Mouse (Mus musculus): ENCODE measurements around the gene Jag2.

Jag2 gene

DNA sequence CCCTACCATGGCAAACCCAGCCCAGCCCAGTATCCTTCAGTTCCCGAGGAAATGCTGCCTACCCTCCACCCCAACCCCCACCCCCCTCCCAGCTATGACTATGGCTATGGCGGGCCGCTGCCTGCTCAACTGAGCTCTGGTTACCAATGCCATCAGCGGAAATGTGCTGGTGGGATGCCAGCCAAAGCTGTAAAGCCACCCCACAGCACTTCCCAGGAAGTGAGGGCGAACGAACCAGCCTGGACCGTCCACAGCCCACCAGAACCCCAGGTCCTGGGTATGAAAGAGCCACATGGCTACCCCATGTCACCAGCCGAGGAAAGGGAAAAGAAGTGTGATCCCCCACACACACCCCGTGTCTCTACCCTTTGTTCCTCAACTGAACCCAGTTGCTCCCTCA lies 11.1 kb upstream of the Jag2 start:
- no peak for DNase-seq

DNA sequence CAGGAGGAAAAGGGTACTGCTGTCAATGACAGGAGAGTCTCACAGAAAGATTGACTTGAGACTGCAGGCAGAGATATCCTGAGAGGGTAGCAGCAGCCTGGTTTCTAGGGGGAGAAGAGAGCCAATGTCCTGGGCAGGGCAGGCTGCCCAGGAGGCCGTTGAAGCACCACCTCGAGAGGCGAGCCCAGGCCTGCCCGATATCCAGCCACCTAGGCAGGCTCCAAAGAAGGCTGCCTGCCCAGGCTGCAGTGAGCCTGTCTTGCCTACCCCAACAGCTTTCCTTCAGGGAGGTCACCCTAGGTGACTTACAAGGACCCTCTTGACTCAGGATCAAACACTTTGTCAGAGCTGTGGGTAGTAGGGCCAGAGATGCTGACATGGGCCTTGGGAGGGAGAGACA lies 10.7 kb upstream of the Jag2 start:
- no peak for DNase-seq

DNA sequence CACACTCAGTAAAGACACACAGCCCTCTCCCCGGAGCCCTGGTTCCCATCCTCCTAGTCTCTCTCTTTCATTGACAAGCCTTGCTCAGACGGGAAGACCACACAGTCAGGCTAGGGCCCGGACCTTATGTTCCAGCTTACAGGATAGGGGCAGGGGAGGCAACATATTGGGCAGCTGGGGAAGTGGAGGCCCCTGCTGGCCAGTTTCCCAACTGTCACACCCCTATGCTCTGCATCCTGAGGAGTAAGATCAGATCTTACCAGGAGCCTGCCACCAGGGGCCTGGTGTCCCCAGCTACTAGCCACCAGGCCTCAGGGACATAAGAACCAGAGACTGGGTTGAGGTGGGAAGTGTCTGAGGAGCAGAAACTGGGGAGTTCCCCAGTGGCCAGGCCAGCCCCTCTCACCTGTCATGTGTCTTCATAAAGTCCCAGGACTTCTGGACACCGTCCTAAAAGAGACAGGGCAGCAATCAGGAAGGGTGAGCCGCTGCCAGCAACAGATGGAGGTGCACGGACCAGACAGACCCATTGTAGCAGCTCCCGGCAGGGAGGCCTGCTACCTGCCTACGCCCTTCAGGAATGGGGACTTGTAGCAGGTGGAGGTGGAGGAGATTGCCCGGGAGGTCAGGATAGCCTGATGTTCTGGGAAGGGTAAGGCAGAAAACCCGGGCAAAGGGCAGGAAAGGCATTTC lies 9.4 kb upstream of the Jag2 start:
- DNase-seq, result no peak

DNA sequence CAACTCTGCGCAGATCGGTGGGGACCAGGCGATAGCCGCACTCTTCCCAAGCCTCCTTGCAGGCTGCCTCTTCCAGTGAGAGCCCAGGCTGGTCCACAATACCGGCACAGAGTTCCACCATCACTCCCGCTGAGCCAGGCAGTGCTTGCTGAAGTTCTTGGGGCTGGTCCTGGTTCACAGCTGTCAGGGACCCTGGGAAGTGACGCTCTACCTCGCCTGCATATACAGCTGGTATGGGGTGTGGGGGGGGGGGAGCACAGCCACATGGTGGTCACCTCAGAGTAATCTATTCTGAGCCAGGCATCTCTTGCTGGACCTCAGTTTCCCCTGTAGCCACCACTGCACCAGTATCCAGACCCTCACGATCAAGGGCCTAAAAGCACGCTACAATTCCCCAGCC lies 8.8 kb upstream of the Jag2 start:
- DNase-seq, result no peak

DNA sequence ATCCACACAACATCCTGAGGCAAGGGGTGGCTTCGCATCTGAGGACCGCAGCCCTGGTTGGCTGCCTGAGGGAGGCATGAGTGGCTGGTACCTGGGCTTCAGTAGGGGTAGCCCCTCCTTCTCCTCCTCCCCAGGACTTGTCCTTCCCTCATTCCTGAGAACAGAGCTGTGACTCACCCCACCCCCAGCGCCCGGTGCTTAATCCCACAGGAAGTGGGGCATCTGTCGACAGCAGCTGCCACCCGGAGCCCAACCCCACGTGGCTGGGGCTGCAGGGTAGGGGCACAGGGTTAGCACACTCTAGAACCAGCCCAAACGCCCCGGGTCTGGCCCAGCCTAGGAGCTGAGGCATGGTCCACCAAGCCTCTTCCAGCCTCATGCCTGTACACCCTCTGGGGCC lies 8.3 kb upstream of the Jag2 start:
- DNase-seq, result no peak

DNA sequence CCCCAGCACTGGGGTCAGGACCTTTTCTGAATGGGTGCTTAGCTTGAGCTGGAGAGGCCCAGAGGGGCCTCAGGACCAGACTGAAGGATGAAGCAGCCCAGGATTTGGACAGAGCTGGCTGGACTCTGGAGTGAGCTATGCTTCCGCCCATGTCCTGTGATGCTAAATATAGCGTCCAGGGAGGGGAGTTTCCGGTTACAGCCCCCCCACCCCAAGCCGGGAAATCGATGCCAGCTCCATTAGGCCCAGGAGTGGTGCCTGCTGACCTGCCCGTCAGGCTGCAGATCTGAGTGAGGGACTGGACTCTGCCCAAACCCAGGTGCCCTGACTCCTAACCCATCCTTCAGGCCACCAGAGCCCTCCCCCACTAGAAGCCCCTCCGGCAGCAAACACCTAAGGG lies 3.1 kb upstream of the Jag2 start:
- no peak for DNase-seq

DNA sequence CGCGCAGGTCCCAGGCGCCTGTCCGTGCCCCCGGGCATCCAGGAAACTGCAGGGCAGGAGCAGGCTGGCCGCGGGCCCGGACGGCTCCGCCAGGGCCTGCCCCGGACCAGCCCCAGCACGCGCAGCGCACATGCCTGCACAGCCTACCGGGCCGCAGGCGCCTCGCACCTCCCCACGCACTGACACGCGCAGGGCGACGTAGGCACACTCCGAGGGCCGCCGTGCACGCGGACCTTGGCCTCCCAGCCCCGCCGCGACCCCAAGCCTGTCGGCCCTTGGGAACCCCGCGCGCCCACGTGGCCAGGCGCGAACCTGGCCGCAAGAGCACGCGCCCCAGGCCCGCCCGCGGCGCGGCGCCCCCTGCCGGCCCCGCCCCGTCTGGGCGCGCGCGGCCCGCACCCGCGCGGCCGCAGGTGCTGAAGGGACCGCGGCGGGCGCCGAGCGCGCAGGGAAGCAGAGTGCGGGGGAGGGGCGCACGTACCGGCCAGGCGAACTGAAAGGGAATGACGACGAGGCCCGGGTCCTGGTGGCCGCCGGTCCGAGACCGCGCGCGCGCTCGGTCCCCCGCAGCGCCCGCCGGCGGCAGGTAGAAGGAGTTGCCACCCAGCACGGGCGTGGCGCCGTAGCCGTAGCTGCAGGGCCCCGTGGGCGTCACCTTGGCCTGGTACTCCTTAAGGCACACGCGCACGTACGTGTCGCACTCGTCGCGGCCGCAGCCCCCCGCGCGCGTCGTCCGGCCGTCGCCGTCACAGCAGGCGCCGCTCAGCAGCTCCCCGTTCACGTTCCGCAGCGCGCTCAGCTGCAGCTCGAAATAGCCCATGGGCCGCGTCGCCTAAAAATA lies 955 bp downstream of the Jag2 start:
- DNase-seq, result peak in 1 of 2 experiments; percentile 60

DNA sequence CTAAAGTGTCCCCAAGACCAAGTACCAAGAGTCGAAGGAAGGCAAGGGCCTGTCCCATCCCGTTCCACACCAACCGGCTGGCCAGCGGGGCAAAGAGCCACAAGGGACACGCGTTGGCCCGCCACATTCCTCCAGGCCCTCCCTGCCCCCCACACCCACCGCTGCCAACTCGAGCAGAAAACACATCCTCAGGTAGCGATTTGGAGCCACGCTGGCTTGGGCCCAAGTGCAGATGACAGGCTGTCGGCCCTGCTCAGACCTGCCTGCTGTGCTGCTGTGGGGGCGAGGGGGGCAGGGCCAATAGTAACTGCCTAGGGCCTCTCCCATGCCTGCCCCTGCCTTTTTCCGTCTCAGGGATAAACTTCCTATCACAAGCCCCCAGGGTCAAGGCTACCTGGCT lies 2.3 kb downstream of the Jag2 start:
- DNase-seq, result no peak

DNA sequence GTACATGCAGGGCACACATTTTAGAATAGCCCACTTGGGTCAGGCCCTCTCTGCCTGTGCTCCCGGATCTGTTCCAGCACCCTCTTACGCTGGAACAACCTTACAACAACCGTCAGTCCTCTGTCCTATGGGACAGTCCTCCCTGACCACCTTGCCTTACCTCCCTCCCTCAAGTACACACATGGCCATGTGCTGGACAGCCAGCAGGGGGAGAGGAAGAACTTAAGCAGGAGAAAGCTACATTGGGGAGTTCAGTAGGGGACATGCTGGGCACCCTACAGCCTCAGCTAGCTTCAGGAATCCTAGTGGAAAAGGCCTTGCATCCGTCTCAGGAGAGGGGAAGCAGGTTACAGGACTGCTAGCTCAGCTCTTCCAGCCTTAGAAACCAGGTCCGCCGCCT lies 3.6 kb downstream of the Jag2 start:
- no peak for DNase-seq

DNA sequence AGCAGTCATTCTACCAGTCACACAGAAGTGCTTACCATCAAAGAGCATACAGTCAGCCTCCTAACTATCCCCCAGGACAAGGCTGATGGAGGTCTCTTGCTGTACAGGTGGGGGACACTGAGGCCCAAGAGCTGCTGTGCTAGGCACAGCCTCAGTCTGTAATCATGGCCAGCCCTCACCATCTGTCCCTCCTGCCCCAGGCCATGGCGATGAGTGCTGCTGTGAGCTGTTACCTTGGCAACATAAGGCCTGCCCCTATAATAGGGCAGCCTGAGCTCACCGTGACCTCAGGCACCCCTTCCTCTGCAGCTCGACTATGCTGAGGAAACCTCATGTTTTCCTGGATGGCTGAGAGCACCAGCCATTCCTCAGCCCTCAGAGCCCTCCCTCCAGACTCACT lies 7.0 kb downstream of the Jag2 start:
- no peak for DNase-seq

DNA sequence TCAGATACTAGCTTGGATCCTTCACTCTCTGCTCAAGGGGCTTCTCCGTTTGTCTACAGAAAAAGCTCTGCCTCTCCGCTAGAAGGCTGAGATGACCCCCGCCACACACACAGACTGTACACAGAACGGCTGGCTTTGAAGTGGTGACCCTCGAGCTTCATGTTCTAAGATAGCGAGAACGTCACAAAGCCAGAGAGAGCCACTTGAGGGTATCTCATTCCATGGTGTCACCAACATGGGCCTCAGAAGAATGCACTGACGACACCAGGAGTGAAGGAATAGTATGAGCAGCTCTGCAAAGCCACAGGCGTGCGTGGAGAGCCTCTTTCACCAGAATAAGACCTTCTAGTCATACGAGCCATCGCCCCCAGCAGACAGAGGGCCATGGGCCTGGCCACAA lies 8.1 kb downstream of the Jag2 start:
- DNase-seq, result no peak

DNA sequence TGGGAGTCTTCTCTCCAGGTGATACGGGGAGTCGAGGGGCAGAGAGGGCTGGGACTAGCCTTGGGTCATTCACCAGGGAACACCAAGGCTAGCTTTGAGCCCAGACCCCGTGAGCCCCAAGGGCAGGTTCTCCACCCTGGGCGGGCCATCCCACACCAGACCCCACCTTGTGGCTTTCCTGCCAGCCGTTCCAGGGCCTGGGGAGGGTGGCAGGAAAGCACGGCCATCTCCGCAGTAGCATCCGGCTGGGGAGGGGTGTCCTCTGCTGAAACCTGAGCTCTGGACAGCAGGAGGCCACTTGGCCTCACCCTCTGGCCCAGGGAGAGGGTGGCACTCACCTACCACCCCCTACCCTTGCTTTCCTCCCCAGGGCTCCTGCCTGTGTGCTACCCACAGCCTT lies 11.7 kb downstream of the Jag2 start:
- peak; percentile 14 to 62 for DNase-seq

DNA sequence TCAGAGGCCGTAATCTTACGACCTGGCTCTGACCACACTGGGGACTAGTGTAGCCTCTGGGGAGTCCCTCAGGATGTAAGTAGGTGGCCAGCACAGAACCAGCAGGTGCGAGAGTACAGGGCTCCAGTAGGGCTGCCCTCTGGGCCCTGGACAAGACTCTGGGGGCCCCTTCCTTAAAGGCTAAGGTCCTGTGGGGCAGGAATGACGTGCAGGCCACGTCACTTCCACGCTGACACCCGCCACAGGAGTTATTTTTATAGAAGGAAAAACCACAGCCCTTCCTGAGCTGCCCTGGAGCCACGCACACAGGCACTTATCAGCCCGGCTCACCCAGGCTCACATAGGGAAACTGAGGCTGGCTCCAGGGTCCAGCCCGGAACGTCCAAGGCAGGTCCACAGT lies 12.1 kb downstream of the Jag2 start:
- peak; percentile 40 to 72 for DNase-seq

DNA sequence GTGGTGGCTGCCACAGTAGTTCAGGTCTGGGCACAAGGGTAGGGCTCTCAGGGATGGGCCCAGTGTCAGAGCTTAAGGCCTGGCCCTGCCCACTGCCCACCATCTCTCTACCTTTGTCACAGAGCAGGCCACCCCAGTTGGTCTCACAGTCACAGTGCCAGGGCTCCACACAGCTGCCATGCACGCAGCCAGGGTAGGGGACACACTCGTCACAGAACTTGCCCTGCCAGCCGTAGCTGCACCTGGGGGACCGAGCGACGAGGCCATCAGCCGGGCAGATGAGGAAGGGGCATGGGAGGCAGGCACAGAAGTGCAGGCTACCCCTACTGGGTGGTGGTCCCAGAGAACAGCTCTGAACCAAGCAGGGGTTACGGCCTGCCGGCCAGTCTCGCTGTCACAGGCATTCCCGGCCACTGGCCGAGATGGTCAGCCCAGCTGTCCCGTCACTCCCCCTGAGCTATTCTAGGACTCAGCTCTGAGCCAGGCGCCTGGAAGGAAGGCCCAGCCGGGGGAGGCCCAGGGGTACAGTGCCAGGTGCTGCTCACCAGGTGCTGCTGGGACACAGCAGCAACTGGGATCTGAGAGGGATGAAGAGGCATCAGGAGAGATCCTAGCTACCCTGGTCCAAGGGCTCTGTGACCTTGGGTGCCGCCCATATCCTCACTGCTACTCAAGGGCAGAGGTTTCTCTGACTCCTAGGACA lies 12.7 kb downstream of the Jag2 start:
- DNase-seq, result no peak

DNA sequence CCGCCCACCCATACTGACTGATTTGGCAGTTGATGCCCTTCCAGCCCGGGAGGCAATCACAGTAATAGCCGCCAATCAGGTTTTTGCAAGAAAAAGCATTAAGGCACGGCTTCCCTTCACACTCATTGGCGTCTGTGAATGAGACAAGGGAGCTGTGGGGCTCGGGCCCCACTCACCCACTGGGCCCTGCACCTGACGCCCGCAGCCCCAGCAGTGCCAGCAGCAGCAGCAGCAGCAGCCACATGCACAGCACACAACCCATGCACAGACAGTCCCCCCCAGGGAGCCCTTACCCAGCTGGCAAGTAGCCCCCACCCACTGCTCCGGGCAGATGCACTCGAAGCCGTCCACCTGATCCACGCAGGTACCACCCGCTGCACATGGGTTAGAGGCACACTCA lies 14.0 kb downstream of the Jag2 start:
- DNase-seq, result no peak

DNA sequence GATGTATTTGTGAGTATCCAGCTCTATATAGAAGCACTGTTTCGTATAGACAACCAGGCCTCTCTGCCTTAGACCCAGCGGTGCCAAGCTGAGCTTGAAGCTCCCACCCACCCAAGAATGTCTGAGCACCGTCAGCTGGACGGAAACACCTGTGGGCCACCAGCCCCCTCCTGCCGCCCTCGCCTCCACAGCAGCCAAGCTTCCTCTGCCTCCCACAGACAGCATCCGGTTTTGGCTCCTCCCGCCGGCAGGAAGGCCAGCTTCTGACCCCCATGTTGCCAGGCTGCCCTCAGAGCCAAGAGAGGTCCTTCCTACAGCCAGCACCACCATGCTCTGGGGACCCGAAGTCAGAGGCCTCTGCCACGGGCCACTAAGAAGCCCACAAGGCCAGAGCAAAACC lies 15.0 kb downstream of the Jag2 start:
- peak; percentile 42 to 74 for DNase-seq

DNA sequence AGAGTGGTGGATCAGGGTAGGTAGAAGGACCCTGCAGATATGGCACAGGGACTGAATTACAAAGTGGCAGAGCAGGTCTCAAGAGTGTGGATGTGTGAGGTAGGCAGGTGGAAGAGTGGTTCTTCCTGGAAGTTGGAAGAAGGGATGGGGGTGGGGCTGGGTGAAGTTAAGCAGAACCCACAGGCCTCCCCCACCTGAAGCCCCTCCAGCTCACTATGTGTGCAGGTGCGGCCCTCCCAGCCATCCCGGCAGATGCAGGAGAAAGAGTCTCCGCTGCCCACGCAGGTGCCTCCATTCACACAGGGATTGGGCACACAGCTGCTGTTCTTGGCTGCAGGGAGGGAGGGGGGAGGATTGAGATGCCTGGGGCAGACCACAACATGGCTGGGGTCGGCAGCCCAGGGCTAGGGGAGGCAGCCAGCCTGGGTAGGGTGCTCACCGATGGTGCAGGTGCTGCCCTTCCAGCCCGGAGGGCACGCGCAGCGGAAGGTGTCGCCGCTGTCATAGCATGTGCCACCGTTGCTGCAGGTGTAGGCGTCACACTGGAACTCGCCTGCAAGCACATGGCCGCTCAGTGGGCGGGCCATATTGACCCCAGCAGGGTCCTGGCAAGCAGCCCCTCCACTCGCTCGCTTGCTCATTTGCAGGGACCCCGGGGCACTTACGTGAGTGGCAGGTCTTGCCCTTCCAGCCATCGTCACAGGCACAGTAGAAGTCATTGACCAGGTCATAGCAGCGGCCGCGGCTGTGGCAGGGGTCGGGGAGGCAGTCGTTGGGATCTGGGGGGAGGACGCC lies 16.4 kb downstream of the Jag2 start:
- no peak for DNase-seq

DNA sequence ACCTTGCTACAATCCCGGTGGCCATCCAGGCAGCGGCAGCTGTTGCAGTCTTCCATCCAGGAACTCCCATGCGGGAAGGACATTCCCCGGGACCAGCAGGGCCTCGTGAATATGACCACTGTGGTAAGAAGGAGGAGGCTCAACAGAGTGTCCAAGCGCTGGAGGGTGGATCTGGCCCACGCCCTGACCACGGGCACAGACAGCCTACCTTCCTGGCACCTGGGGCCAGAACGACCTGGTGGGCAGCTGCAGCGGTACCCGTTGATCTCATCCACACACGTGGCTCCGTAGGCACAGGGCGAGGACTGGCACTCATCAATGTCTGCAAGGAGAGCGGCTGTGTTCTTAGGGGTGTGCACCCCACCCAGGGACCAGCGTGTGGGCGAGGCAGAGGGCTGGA lies 17.9 kb downstream of the Jag2 start:
- no peak for DNase-seq

DNA sequence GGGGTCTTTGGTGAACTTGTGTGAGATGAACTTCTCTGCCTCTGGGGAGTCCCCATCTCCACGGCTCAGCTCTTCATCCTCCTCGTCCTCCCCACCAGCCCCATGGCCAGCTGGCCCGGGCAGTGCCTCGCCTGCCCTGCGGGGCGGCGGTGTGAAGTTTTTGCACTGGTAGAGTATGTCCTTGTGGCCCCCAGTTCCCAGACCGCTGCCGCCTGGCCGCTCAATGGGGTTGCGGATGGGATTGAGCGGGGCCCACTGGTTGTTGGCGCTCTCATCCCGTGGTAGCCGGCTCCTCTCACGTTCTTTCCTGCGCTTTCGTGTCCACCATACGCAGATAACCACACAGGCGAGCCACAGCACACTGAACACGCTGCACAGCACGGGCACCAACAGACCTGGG lies 20.6 kb downstream of the Jag2 start:
- no peak for DNase-seq

DNA sequence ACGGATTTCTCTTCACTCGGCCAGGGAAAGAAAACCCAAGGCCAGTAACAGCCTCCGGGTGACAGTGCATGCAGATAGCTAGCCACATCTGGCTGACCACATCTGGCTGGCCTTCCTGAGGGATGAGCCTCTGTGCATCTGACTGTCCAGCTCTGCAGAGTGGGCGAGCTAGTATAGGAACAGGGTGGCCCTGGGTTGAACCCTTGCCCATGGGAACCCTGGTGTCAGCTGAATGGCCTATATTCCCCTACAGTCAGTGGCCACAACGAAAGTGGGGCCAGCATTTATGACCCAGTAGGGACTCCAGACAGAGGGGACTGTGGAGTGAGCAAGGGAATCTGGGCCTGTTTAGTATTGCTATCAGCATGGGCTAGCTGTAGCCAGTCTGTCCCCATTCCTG lies 24.6 kb downstream of the Jag2 start:
- DNase-seq, result no peak

DNA sequence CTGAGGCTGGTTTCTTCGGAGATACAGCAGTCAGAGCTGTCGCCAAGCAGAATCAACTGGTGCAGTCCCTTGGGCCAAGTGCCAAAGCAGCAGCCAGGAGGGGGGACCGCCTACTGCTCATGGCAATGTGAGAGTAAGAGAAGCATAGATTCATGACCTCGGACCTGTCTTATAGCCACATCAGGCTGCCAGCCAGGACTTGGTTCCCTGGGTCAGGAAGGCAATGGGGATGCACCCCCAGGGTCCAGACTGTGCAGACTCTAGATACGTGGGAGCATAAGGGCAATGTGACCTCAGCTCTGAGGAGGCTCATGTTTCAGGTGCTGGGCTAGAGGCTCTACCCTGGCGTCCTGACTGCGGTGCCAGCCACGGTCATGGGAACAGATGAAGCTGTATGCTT lies 25.6 kb downstream of the Jag2 start:
- no peak for DNase-seq

DNA sequence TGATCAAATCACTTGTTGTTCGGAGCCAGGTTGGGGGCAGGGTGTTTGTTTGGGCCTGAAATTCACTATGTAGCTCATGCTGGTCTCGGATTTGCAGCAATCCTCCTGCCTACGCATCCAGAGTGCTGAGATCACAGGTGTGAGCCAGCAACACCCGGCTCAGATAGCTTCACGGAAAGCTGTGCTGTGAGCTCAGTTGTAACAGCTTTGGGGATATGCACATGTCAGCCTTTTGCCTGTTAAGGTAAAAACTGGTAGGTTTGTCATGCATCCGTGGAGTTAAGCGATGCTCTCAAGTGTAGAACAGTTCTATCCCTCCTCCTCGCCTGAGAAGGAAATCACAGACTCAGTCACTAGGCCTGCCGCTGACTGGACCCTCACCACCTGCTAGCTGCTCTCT lies 28.9 kb downstream of the Jag2 start:
- no peak for DNase-seq

DNA sequence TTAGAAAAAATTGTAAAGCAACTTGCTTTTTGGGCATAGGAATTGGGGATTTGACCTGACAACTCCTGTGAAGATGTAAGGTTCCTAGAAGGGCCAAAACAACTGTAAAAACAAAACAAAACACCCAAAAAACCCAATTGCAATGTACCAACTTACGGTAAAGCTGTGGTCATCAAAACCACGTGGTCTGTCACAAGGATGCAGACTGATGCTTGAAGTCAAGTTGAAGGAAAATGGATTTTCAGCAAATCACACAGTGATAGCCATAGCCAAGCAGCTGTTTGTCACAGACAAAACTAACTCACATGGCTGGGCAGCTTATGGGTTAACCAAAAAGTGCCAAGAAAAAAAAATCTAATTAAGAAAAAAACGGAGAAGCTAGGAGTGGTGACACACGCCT lies 30.6 kb downstream of the Jag2 start:
- DNase-seq, result no peak
